14 mouse cellular contexts compared by ENCODE assay signal in the genomic region with DNA sequence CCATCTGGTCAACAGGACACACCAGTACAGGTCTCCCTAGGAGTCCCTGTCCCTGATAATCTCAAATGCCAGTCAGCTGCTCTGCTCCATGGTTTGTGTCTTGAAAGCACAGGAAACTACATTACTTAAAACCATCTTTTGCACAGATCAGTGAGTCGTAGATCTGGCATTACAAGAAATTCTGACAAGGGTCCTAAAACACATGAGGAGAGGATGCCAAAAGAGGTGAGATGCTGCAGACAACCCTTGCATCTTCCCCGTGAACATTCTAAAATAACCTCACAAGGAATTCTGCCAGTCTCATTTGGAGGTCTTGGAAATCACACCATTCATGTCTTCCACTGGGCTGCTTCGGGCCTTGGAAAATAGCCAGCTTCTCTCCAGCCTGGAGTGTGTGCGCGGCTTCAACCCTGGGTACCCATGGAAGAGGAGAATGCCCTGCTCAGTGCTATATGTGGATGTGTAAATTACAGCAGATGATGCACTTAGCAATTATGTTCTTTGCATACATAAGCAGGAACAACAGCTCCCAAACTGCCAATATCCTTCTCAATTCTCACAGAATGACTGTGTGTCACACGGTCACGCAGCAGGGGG.
DNase-seq lines count a peak whose midpoint lies in the region; ATAC-seq lines count a peak whose summit lies in the region.
"Had no signal": no experiment of that assay in that cellular context is flagged by ENCODE, and none has a peak within 500 bp of the region (broad histone marks: within the 10 kb centered on the region; RNA-seq: fewer than 3 reads in every experiment).

No protein-coding gene starts in this region.

- H3K27ac ChIP-seq in hindbrain, embryonic 15.5 days (replicated peaks) = no peak overlapping the region
- H3K27ac ChIP-seq in hindbrain, embryonic 10.5 days = no peak overlapping the region
- no peak overlapping the region for H3K27ac ChIP-seq in liver, embryonic 12.5 days
- H3K27ac ChIP-seq: embryonic facial prominence, embryonic 10.5 days; limb, embryonic 13.5 days had no signal

- H3K27me3 ChIP-seq in hindbrain, embryonic 15.5 days = no peaks in the 10 kb centered on the region
- H3K27me3 ChIP-seq in hindbrain, embryonic 10.5 days (ENCODE audit: insufficient read depth, poor library complexity, severe bottlenecking) = no peaks in the 10 kb centered on the region
- H3K27me3 ChIP-seq in liver, embryonic 12.5 days (replicated peaks) = no peaks in the 10 kb centered on the region
- H3K27me3 ChIP-seq: limb, embryonic 13.5 days had no signal

- no peak for DNase-seq in cerebellum, adult 11 months
- no peak for DNase-seq in hindbrain, embryonic 10.5 days (ENCODE audit: low spot score)
- DNase-seq in right cerebral cortex, postnatal 14 days = peak; percentile 18
- no peak for DNase-seq in right cerebral cortex, adult 2 months (ENCODE audit: low spot score in 2 of 2)
- DNase-seq in layer of hippocampus, postnatal 14 days (ENCODE audit: low spot score in 2 of 2) = no peak
- DNase-seq: adrenal gland, postnatal 10 days; gastrocnemius, postnatal 10 days; kidney, adult 9 months had no signal

- H3K36me3 ChIP-seq in hindbrain, embryonic 15.5 days = no peaks in the 10 kb centered on the region
- no peaks in the 10 kb centered on the region for H3K36me3 ChIP-seq in hindbrain, embryonic 10.5 days
- no peaks in the 10 kb centered on the region for H3K36me3 ChIP-seq in liver, embryonic 12.5 days
- H3K36me3 ChIP-seq: embryonic facial prominence, embryonic 10.5 days; limb, embryonic 13.5 days had no signal

- H3K4me2 ChIP-seq in hindbrain, embryonic 15.5 days = no peak overlapping the region
- H3K4me2 ChIP-seq in liver, embryonic 12.5 days = no peak overlapping the region
- H3K4me2 ChIP-seq: limb, embryonic 13.5 days had no signal

- H3K4me3 ChIP-seq in hindbrain, embryonic 15.5 days = no peak overlapping the region
- H3K4me3 ChIP-seq in hindbrain, embryonic 10.5 days = no peak overlapping the region
- H3K4me3 ChIP-seq in liver, embryonic 12.5 days = no peak overlapping the region
- H3K4me3 ChIP-seq: embryonic facial prominence, embryonic 10.5 days; erythroblast, embryonic 14.5 days; limb, embryonic 13.5 days had no signal

- H3K9ac ChIP-seq in hindbrain, embryonic 15.5 days = no peak overlapping the region
- H3K9ac ChIP-seq in liver, embryonic 12.5 days = no peak overlapping the region
- H3K9ac ChIP-seq: limb, embryonic 13.5 days had no signal

- peak; percentile 58; the same call in 1 of the 2 replicates for ATAC-seq in cerebellum, adult (ENCODE audit: insufficient number of reproducible peaks, low FRiP score, low TSS enrichment)
- peak; percentile 51; the same call in 1 of the 2 replicates for ATAC-seq in hindbrain, embryonic 15.5 days (ENCODE audit: low FRiP score, low read depth)
- ATAC-seq in liver, embryonic 12.5 days = no peak

- H3K9me3 ChIP-seq in hindbrain, embryonic 15.5 days = no peaks in the 10 kb centered on the region
- H3K9me3 ChIP-seq in hindbrain, embryonic 10.5 days = no peaks in the 10 kb centered on the region
- no peaks in the 10 kb centered on the region for H3K9me3 ChIP-seq in liver, embryonic 12.5 days (replicated peaks)
- H3K9me3 ChIP-seq: embryonic facial prominence, embryonic 10.5 days; limb, embryonic 13.5 days had no signal

- WGBS in hindbrain, embryonic 15.5 days = 65% methylated on average over 7 of the region's 7 CpGs
- WGBS in hindbrain, embryonic 10.5 days = 91% methylated on average over 7 of the region's 7 CpGs
- WGBS in liver, embryonic 12.5 days (ENCODE audit: insufficient replicate concordance) = 73% methylated on average over 7 of the region's 7 CpGs

- no peaks in the 10 kb centered on the region for H3K4me1 ChIP-seq in hindbrain, embryonic 15.5 days (replicated peaks)
- H3K4me1 ChIP-seq in hindbrain, embryonic 10.5 days (replicated peaks) = no peaks in the 10 kb centered on the region
- H3K4me1 ChIP-seq in liver, embryonic 12.5 days = no peaks in the 10 kb centered on the region
- H3K4me1 ChIP-seq: limb, embryonic 13.5 days had no signal
